Mouse (Mus musculus) ZHBTc4 (cell line): ENCODE data around the gene Mmd2.
A peak's percentile ranks its signal among the peaks of the same experiment; 100 is the strongest.

Experiments
- DNase-seq: peaks from one replicate; pipeline ENCODE4 v3.0.0-alpha.2; 2011; ENCODE audit warnings: low read depth, low spot score

The Mmd2 gene

GRCm38 (mm10) chr5:142608259-142608988 is at the start of gene Mmd2:
Mmd2 (minus strand) TSS chr5:142608800.
- DNase-seq, result peak; percentile 46

GRCm38 (mm10) chr5:142652266-142652665 is 43.7 kb upstream of the Mmd2 start:
- DNase-seq, result no peak

GRCm38 (mm10) chr5:142650794-142651497 is 42.3 kb upstream of the Mmd2 start:
- no peak for DNase-seq

GRCm38 (mm10) chr5:142650390-142650789 is 41.8 kb upstream of the Mmd2 start:
- no peak for DNase-seq

GRCm38 (mm10) chr5:142649460-142650050 is 41.0 kb upstream of the Mmd2 start:
- DNase-seq, result no peak

- no peak for DNase-seq
These were observed 39.6 kb upstream of the Mmd2 start for GRCm38 (mm10) chr5:142648162-142648561.

- DNase-seq, result no peak
These were observed 32.9 kb upstream of the Mmd2 start for GRCm38 (mm10) chr5:142641331-142642051.

GRCm38 (mm10) chr5:142640088-142640487 is 31.5 kb upstream of the Mmd2 start:
- peak; percentile 57 for DNase-seq

- DNase-seq, result no peak
These were observed 29.2 kb upstream of the Mmd2 start for GRCm38 (mm10) chr5:142637823-142638222.

GRCm38 (mm10) chr5:142630224-142630623 is 21.6 kb upstream of the Mmd2 start:
- peak; percentile 16 for DNase-seq

- DNase-seq, result no peak
These were observed 21.0 kb upstream of the Mmd2 start for GRCm38 (mm10) chr5:142629663-142630025.

GRCm38 (mm10) chr5:142628726-142629662 is 20.4 kb upstream of the Mmd2 start:
- DNase-seq, result peak; percentile 99

- no peak for DNase-seq
These were observed 18.8 kb upstream of the Mmd2 start, which contains the start of gene Wipi2 for GRCm38 (mm10) chr5:142627398-142627797. Wipi2 (plus strand) TSS chr5:142627698.

- DNase-seq, result peak; percentile 63
These were observed 14.5 kb upstream of the Mmd2 start for GRCm38 (mm10) chr5:142623080-142623479.

- no peak for DNase-seq
These were observed 13.5 kb upstream of the Mmd2 start for GRCm38 (mm10) chr5:142622134-142622533.

- no peak for DNase-seq
These were observed 12.8 kb upstream of the Mmd2 start for GRCm38 (mm10) chr5:142621421-142621820.

GRCm38 (mm10) chr5:142619866-142620265 is 11.3 kb upstream of the Mmd2 start:
- peak; percentile 57 for DNase-seq

- no peak for DNase-seq
These were observed 7.7 kb upstream of the Mmd2 start for GRCm38 (mm10) chr5:142616326-142616725.

GRCm38 (mm10) chr5:142615638-142616037 is 7.0 kb upstream of the Mmd2 start:
- no peak for DNase-seq

- no peak for DNase-seq
These were observed 5.9 kb upstream of the Mmd2 start for GRCm38 (mm10) chr5:142614513-142614912.

GRCm38 (mm10) chr5:142610362-142610761 is 1.8 kb upstream of the Mmd2 start:
- DNase-seq, result no peak
